Mouse (Mus musculus) CH12.LX (cell line): ENCODE measurements around the gene Wnt4. TPM values are rescaled to one million over a fixed set of nuclear protein-coding genes. Genes with fewer than 3 reads are reported as not detected.
A peak's percentile ranks its signal among the peaks of the same experiment; 100 is the strongest.

Source experiments
- DNase-seq: peaks from one replicate; pipeline ENCODE4 v3.0.0-alpha.2; 2013; ENCODE audit errors: extremely low read depth
- H3K27ac ChIP-seq: 2 replicates; pipeline ENCODE4 v1.5.1; 2012; ENCODE audit warnings: low read depth, mild to moderate bottlenecking, control low read depth, moderate library complexity; ENCODE audit not compliant: insufficient read depth
- H3K27me3 ChIP-seq: replicated peaks from 2 replicates; pipeline ENCODE3; 2012; ENCODE audit warnings: inconsistent platforms
- H3K36me3 ChIP-seq, 2 experiments: replicated peaks in 1 of 2; 2 replicates each; pipeline versions ENCODE3 to v1.6.1; 2012; ENCODE audit warnings: inconsistent platforms in 1 of 2, low read length in 1 of 2, mild to moderate bottlenecking in 1 of 2, mixed read lengths in 1 of 2, moderate library complexity in 1 of 2; ENCODE audit not compliant: control insufficient read depth in 1 of 2, insufficient read depth in 1 of 2
- H3K4me1 ChIP-seq, 2 experiments: 2 replicates each; pipeline ENCODE4 v1.6.1; 2012; ENCODE audit warnings: inconsistent platforms in 1 of 2, moderate library complexity in 1 of 2; ENCODE audit not compliant: insufficient read depth in 2 of 2, control insufficient read depth in 1 of 2
- H3K4me2 ChIP-seq: 2 replicates; pipeline ENCODE4 v1.6.1; 2012; ENCODE audit warnings: low read depth, mild to moderate bottlenecking, control low read depth; ENCODE audit not compliant: poor library complexity, insufficient read depth, severe bottlenecking
- H3K4me3 ChIP-seq, 3 experiments: fragments of 150-350 bp in 1 of 3; sonication (generic) in 1 of 3; replicated peaks in 1 of 3; 2 replicates each; pipeline versions ENCODE3 to v1.5.1; 2011 to 2012; ENCODE audit warnings: low read depth in 2 of 3, low read length in 2 of 3, mild to moderate bottlenecking in 2 of 3, moderate library complexity in 2 of 3, control low read depth in 1 of 3, improper control_type of control experiment in 1 of 3, inconsistent platforms in 1 of 3, mixed read lengths in 1 of 3; ENCODE audit not compliant: poor library complexity in 1 of 3
- H3K79me2 ChIP-seq: replicated peaks from 2 replicates; pipeline ENCODE4 v1.6.1; 2012; ENCODE audit warnings: mild to moderate bottlenecking, moderate library complexity; ENCODE audit not compliant: control insufficient read depth, poor library complexity, insufficient read depth, severe bottlenecking; ENCODE audit errors: extremely low read depth
- H3K9ac ChIP-seq: 2 replicates; pipeline ENCODE4 v1.6.1; 2012; ENCODE audit warnings: low read depth, mild to moderate bottlenecking, control low read depth, moderate library complexity; ENCODE audit not compliant: insufficient read depth
- H3K9me3 ChIP-seq: replicated peaks from 2 replicates; pipeline ENCODE3; 2012; ENCODE audit warnings: low read length, inconsistent platforms, mixed read lengths
- BHLHE40 ChIP-seq: IDR thresholded peaks from 2 replicates; pipeline ENCODE4 v1.6.1; 2011; ENCODE audit warnings: mild to moderate bottlenecking, low read depth, low read length, improper control_type of control experiment
- CTCF ChIP-seq, 2 experiments: IDR thresholded peaks in 1 of 2; conservative IDR thresholded peaks in 1 of 2; 2 replicates each; pipeline ENCODE4 v1.5.1; 2011 to 2012; ENCODE audit warnings: low read depth in 2 of 2, low read length in 2 of 2, improper control_type of control experiment in 1 of 2, inconsistent platforms in 1 of 2, mild to moderate bottlenecking in 1 of 2, moderate library complexity in 1 of 2
- HCFC1 ChIP-seq: IDR thresholded peaks from 2 replicates; pipeline ENCODE4 v1.6.1; 2012; ENCODE audit warnings: low read depth, mild to moderate bottlenecking, inconsistent platforms, low read length, improper control_type of control experiment
- JUN ChIP-seq: IDR thresholded peaks from 2 replicates; pipeline ENCODE4 v1.6.1; 2011; ENCODE audit warnings: low read depth, mild to moderate bottlenecking, low read length, improper control_type of control experiment, moderate library complexity; ENCODE audit not compliant: insufficient read depth
- KAT2A ChIP-seq: IDR thresholded peaks from 2 replicates; pipeline ENCODE4 v1.6.1; 2012; ENCODE audit warnings: low read length, improper control_type of control experiment, inconsistent platforms; ENCODE audit not compliant: insufficient replicate concordance
- MAFK ChIP-seq: IDR thresholded peaks from 2 replicates; pipeline ENCODE4 v1.6.1; 2011; ENCODE audit warnings: low read length, improper control_type of control experiment; ENCODE audit not compliant: insufficient replicate concordance
- MAX ChIP-seq: IDR thresholded peaks from 2 replicates; pipeline ENCODE4 v1.6.1; 2011; ENCODE audit warnings: low read length, improper control_type of control experiment
- MYC ChIP-seq: IDR thresholded peaks from 2 replicates; pipeline ENCODE4 v1.6.1; 2011; ENCODE audit warnings: low read depth, mild to moderate bottlenecking, improper control_type of control experiment, low read length
- PAX5 ChIP-seq: IDR thresholded peaks from 2 replicates; pipeline ENCODE4 v1.6.1; 2012; ENCODE audit warnings: low read length, inconsistent platforms, mixed read lengths
- POLR2A ChIP-seq: IDR thresholded peaks from 2 replicates; pipeline ENCODE4 v1.6.1; 2011; ENCODE audit warnings: low read depth, mild to moderate bottlenecking, improper control_type of control experiment, low read length
- POLR2AphosphoS2 ChIP-seq: IDR thresholded peaks from 2 replicates; pipeline ENCODE4 v1.6.1; 2011; ENCODE audit warnings: low read depth, low read length, improper control_type of control experiment
- RCOR1 ChIP-seq: conservative IDR thresholded peaks from 2 replicates; pipeline ENCODE4 v1.6.1; 2012; ENCODE audit warnings: low read depth, mild to moderate bottlenecking, inconsistent platforms, low read length, improper control_type of control experiment
- SIN3A ChIP-seq: IDR thresholded peaks from 2 replicates; pipeline ENCODE4 v1.6.1; 2012; ENCODE audit warnings: low read length, improper control_type of control experiment, inconsistent platforms
- TCF12 ChIP-seq: IDR thresholded peaks from 2 replicates; pipeline ENCODE4 v1.6.1; 2014; ENCODE audit warnings: low read depth, mild to moderate bottlenecking, inconsistent platforms, low read length, improper control_type of control experiment
- USF1 ChIP-seq: IDR thresholded peaks from 2 replicates; pipeline ENCODE4 v1.6.1; 2014; ENCODE audit warnings: low read depth, mild to moderate bottlenecking, inconsistent platforms, low read length, improper control_type of control experiment
- ZKSCAN1 ChIP-seq: IDR thresholded peaks from 2 replicates; pipeline ENCODE4 v1.6.1; 2012; ENCODE audit warnings: low read depth, inconsistent platforms, low read length, improper control_type of control experiment, borderline replicate concordance
- dilution Hi-C: fragments of 300-500 bp; cut with MboI; formaldehyde crosslinking; loops from 2 replicates; pipeline ENCODE4 v1.14.3; 2020; ENCODE audit warnings: low sequenced_read_pairs; ENCODE audit not compliant: extremely low pct_unique_long_range_greater_than_20kb, extremely low pct_ligation_motif_present
- in situ Hi-C: fragments of 300-500 bp; cut with MboI; formaldehyde crosslinking; loops from 3 replicates; pipeline ENCODE4 v1.14.3; 2019; ENCODE audit warnings: low sequenced_read_pairs, low pct_ligation_motif_present, low pct_unique_long_range_greater_than_20kb, mixed read lengths
- polyA plus RNA-seq: library from polyadenylated mRNA; unstranded; fragments of >175 nt; gene quantifications from 2 replicates; pipeline ENCODE4 v1.2.1, GENCODE M21; 2012; ENCODE audit warnings: low read depth; ENCODE audit not compliant: insufficient read length
- total RNA-seq, 2 experiments: library from RNA; depleted of rRNA; stranded (reverse); fragments of 300-350 nt in 1 of 2; fragments of >200 nt in 1 of 2; gene quantifications; 2 replicates each; pipeline ENCODE4 v1.2.3; 2012 to 2014

Gene Wnt4
- total and polyA plus RNA-seq, 3 experiments: not detected

- Histone ChIP-seq H3K36me3 (no peaks in the 10 kb centered on the region), H3K9me3 (peaks cover 4% of the 10 kb centered on the region), H3K4me1 (no peaks in the 10 kb centered on the region), H3K27ac (no peak overlapping the region), H3K27me3 (peaks cover 82% of the 10 kb centered on the region), H3K9ac (no peak overlapping the region), H3K4me2 (no peak overlapping the region), H3K79me2 (no peaks in the 10 kb centered on the region), H3K4me3 (no peak overlapping the region)
- dilution Hi-C loops (no loop called here), in situ Hi-C loops (no loop called here)
- DNase-seq: no peak
- TF ChIP-seq MAX: no peak
- TF ChIP-seq USF1: no peak
- no peak for TF ChIP-seq POLR2A
- TF ChIP-seq PAX5: no peak
- no peak for TF ChIP-seq MYC
- TF ChIP-seq ZKSCAN1: no peak
- no peak for TF ChIP-seq BHLHE40
- TF ChIP-seq SIN3A: no peak
- TF ChIP-seq RCOR1: no peak
- TF ChIP-seq JUN: no peak
- TF ChIP-seq POLR2AphosphoS2: no peak
- no peak for TF ChIP-seq MAFK
- TF ChIP-seq KAT2A: no peak
- TF ChIP-seq CTCF (conservative IDR thresholded peaks at IDR 0.05 in 1 of 2, IDR thresholded peaks at IDR 0.05 in 1 of 2; ENCODE audit: low read depth in 2 of 2, low read length in 2 of 2): no peak
- no peak for TF ChIP-seq TCF12
Measured at GRCm38 (mm10) chr4:137231494-137232470, 45.5 kb upstream of the Wnt4 start.

- Histone ChIP-seq H3K4me2 (no peak overlapping the region), H3K9ac (no peak overlapping the region), H3K79me2 (no peaks in the 10 kb centered on the region), H3K27me3 (peaks cover 71% of the 10 kb centered on the region), H3K4me3 (no peak overlapping the region), H3K36me3 (no peaks in the 10 kb centered on the region), H3K9me3 (peaks cover 5% of the 10 kb centered on the region), H3K4me1 (no peaks in the 10 kb centered on the region), H3K27ac (no peak overlapping the region)
- peak; percentile 74 for TF ChIP-seq HCFC1
- no peak for TF ChIP-seq JUN
- no peak for DNase-seq
- in situ Hi-C loops: no loop called here
- dilution Hi-C loops: no loop called here
Measured at GRCm38 (mm10) chr4:137233632-137234031, 43.7 kb upstream of the Wnt4 start.
